Mouse (Mus musculus) hindbrain, embryonic 11.5 days (tissue): ENCODE measurements around the gene Mrpl41. TPM values are rescaled to one million over a fixed set of nuclear protein-coding genes. Genes with fewer than 3 reads are reported as not detected.
"Not testable (repeated sequence)": the region's sequence is repeated elsewhere in the genome, so short reads cannot be mapped to it uniquely, and the experiment has no call there.

Experiments used
- ATAC-seq: fragments of 200-750 bp; cut with Nextera tagmentation; 2 replicates; pipeline ENCODE4 v1.8.0; 2017; ENCODE audit warnings: mild to moderate bottlenecking, moderate TSS enrichment, moderate library complexity; ENCODE audit not compliant: low FRiP score
- DNase-seq: peaks from one replicate; pipeline ENCODE4 v3.0.0-alpha.2; 2015; ENCODE audit warnings: low spot score
- H3K27ac ChIP-seq: fragments of 300-500 bp; sonication (generic); 2 replicates; pipeline ENCODE4 v1.5.1; 2014; ENCODE audit warnings: mild to moderate bottlenecking, low read depth, low read length
- H3K27me3 ChIP-seq: fragments of 300-500 bp; sonication (generic); 2 replicates; pipeline ENCODE4 v1.6.1; 2014; ENCODE audit warnings: mild to moderate bottlenecking, low read length, moderate library complexity, mixed read lengths; ENCODE audit not compliant: control insufficient read depth, insufficient read depth
- H3K36me3 ChIP-seq: fragments of 300-500 bp; sonication (generic); 2 replicates; pipeline ENCODE4 v1.6.1; 2014; ENCODE audit warnings: mild to moderate bottlenecking, low read length, moderate library complexity, mixed read lengths; ENCODE audit not compliant: control insufficient read depth, insufficient read depth
- H3K4me1 ChIP-seq: fragments of 300-500 bp; sonication (generic); replicated peaks from 2 replicates; pipeline ENCODE4 v1.6.1; 2014; ENCODE audit warnings: low read length, mixed read lengths; ENCODE audit not compliant: control insufficient read depth, insufficient read depth
- H3K4me2 ChIP-seq: fragments of 300-500 bp; sonication (generic); replicated peaks from 2 replicates; pipeline ENCODE4 v1.6.1; 2014; ENCODE audit warnings: mild to moderate bottlenecking, low read depth, low read length
- H3K4me3 ChIP-seq: fragments of 300-500 bp; sonication (generic); 2 replicates; pipeline ENCODE4 v1.5.1; 2014; ENCODE audit warnings: low read depth, low read length
- H3K9ac ChIP-seq: fragments of 300-500 bp; sonication (generic); 2 replicates; pipeline ENCODE4 v1.6.1; 2014; ENCODE audit warnings: low read depth, low read length
- H3K9me3 ChIP-seq: fragments of 300-500 bp; sonication (generic); 2 replicates; pipeline ENCODE4 v1.6.1; 2016; ENCODE audit warnings: low read length; ENCODE audit not compliant: control insufficient read depth
- WGBS: fragments of 180-500 bp; shearing (Covaris S2); extraction: QIAGEN DNeasy Blood & Tissue Kit; methylation state at CpG from one replicate; pipeline ENCODE4 v1.1.7; 2014; 5-methylcytosine and 5-hydroxymethylcytosine counted together
- polyA plus RNA-seq: library from polyadenylated mRNA; unstranded; fragments of >200 nt; fragmentation: Nextera tagmentation; extraction: Ambion mirVana; gene quantifications from 2 replicates; pipeline ENCODE4 v1.2.1, GENCODE M21; 2014

Gene Mrpl41
- polyA plus RNA-seq, 1 experiment from 2014 or later, result 165 TPM

- Histone ChIP-seq H3K36me3 (no peaks in the 10 kb centered on the region), H3K4me3 (no peak overlapping the region), H3K4me1 (no peaks in the 10 kb centered on the region), H3K27ac (no peak overlapping the region), H3K27me3 (no peaks in the 10 kb centered on the region), H3K9ac (no peak overlapping the region), H3K9me3 (no peaks in the 10 kb centered on the region), H3K4me2 (no peak overlapping the region)
- no peak for DNase-seq
- 68% methylated on average over 2 of the region's 2 CpGs for WGBS
- ATAC-seq, result no peak
Measured at GRCm38 (mm10) chr2:24987762-24988161, 12.9 kb upstream of the Mrpl41 start.

GRCm38 (mm10) chr2:24976960-24977359 is 2.1 kb upstream of the Mrpl41 start:
- Histone ChIP-seq H3K27me3 (no peaks in the 10 kb centered on the region), H3K36me3 (no peaks in the 10 kb centered on the region), H3K27ac (no peak overlapping the region), H3K9ac (no peak overlapping the region), H3K4me1 (peaks cover 3% of the 10 kb centered on the region; the same call in 1 of the 2 replicates), H3K4me2 (no peak overlapping the region), H3K9me3 (no peaks in the 10 kb centered on the region), H3K4me3 (no peak overlapping the region)
- DNase-seq (no peak), ATAC-seq (no peak)
- WGBS, result 96% methylated on average over 5 of the region's 5 CpGs

- no peaks in the 10 kb centered on the region for H3K27me3 ChIP-seq
- peaks cover 3% of the 10 kb centered on the region; the same call in 1 of the 2 replicates for H3K4me1 ChIP-seq
- WGBS, result under 1% methylated on average over 16 of the region's 16 CpGs
- H3K9ac ChIP-seq, result peak within 1 kb of the TSS; percentile 71
- H3K9me3 ChIP-seq, result no peaks in the 10 kb centered on the region
- peak within 1 kb of the TSS; percentile 57 for H3K4me3 ChIP-seq
- peak within 1 kb of the TSS; percentile 82 for H3K27ac ChIP-seq
- DNase-seq (peak; percentile 66), ATAC-seq (peak; percentile 31)
- H3K4me2 ChIP-seq, result peak within 1 kb of the TSS; percentile 94
- H3K36me3 ChIP-seq, result no peaks in the 10 kb centered on the region
Measured at GRCm38 (mm10) chr2:24975704-24976297, 903 bp upstream of the Mrpl41 start, which contains the start of gene Pnpla7. Gene Pnpla7 (plus strand): TSS chr2:24976033.

- H3K36me3 ChIP-seq, H3K27me3 ChIP-seq, H3K9me3 ChIP-seq, H3K4me1 ChIP-seq, ATAC-seq, DNase-seq: not testable (repeated sequence)
- Histone ChIP-seq H3K4me3 (peak overlapping the region; percentile 57), H3K27ac (peak overlapping the region; percentile 24; the same call in 1 of the 2 replicates), H3K9ac (peak overlapping the region; percentile 61), H3K4me2 (peak overlapping the region; percentile 94)
- WGBS, result 2% methylated on average over 17 of the region's 17 CpGs
Measured at GRCm38 (mm10) chr2:24974452-24974851, 446 bp downstream of the Mrpl41 start.

- Histone ChIP-seq H3K4me2 (no peak overlapping the region), H3K27me3 (no peaks in the 10 kb centered on the region), H3K4me1 (peaks cover 3% of the 10 kb centered on the region; the same call in 1 of the 2 replicates), H3K9me3 (no peaks in the 10 kb centered on the region), H3K4me3 (no peak overlapping the region), H3K27ac (no peak overlapping the region), H3K36me3 (peaks cover 9% of the 10 kb centered on the region; the same call in 1 of the 2 replicates), H3K9ac (no peak overlapping the region)
- WGBS, result 95% methylated on average over 4 of the region's 4 CpGs
- no peak for DNase-seq
- no peak for ATAC-seq
Measured at GRCm38 (mm10) chr2:24970386-24970785, 4.5 kb downstream of the Mrpl41 start.

GRCm38 (mm10) chr2:24962304-24963000 is 12.4 kb downstream of the Mrpl41 start, which contains the start of gene Dph7:
Gene Dph7 (plus strand): TSS chr2:24962400.
- Histone ChIP-seq H3K9me3 (no peaks in the 10 kb centered on the region), H3K4me1 (peaks cover 3% of the 10 kb centered on the region; the same call in 1 of the 2 replicates), H3K4me3 (peak within 1 kb of the TSS; percentile 87), H3K36me3 (no peaks in the 10 kb centered on the region), H3K4me2 (peak within 1 kb of the TSS; percentile 47), H3K27ac (no peak within 1 kb of the TSS), H3K27me3 (no peaks in the 10 kb centered on the region), H3K9ac (peak within 1 kb of the TSS; percentile 90)
- ATAC-seq (peak; percentile 92), DNase-seq (peak; percentile 95)
- WGBS, result 1% methylated on average over 28 of the region's 28 CpGs

GRCm38 (mm10) chr2:24960910-24961309 is 14.0 kb downstream of the Mrpl41 start:
- ATAC-seq (no peak), DNase-seq (peak; percentile 47)
- Histone ChIP-seq H3K4me1 (peaks cover 3% of the 10 kb centered on the region; the same call in 1 of the 2 replicates), H3K4me3 (no peak overlapping the region), H3K27me3 (no peaks in the 10 kb centered on the region), H3K36me3 (no peaks in the 10 kb centered on the region), H3K27ac (no peak overlapping the region), H3K9ac (no peak overlapping the region), H3K4me2 (no peak overlapping the region), H3K9me3 (no peaks in the 10 kb centered on the region)
- WGBS, result 42% methylated on average over 3 of the region's 3 CpGs

GRCm38 (mm10) chr2:24952537-24953055 is 22.3 kb downstream of the Mrpl41 start:
- Histone ChIP-seq H3K36me3 (peaks cover 8% of the 10 kb centered on the region; the same call in 1 of the 2 replicates), H3K9me3 (no peaks in the 10 kb centered on the region), H3K4me1 (peaks cover 2% of the 10 kb centered on the region; the same call in 1 of the 2 replicates), H3K4me2 (no peak overlapping the region), H3K4me3 (no peak overlapping the region), H3K27me3 (no peaks in the 10 kb centered on the region), H3K27ac (no peak overlapping the region), H3K9ac (no peak overlapping the region)
- ATAC-seq (no peak), DNase-seq (no peak)
- WGBS, result 90% methylated on average over 4 of the region's 4 CpGs
